Mouse (Mus musculus): ENCODE data around the gene Gm36210. TPM values are rescaled to one million over a fixed set of nuclear protein-coding genes. Genes with fewer than 3 reads are reported as not detected.

Gm36210 gene
- 0.56 and 0.59 TPM in 2 replicates for polyA plus RNA-seq (2014; fragmentation: Nextera tagmentation; extraction: Ambion mirVana)

DNA sequence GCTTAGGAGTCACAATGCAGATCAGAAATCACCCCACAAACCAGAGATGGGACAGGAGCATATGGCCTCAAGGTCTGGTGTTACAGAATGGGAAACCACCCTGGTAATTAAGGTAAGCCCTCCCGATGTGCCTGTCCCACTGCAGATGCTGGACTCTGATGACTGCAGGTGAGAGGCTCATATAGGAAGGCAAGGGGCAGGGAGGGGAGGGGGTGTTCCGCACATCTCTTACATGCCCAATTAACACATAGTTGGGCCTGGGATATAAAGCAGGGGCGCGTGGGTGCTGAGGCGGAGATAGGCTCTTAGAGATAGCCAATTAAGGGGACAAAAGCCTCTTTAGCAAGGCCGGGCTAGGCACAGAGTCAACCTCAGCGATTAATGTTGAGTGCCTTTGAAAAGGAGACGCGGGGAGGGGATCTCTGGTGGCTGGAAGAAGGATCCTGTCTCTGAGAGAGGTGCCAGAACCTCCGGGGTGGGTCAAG lies at the start of gene Gm36210:
Gm36210 (minus strand) TSS at position 51 of the 485 bp plus-strand sequence.
- no peaks in the 10 kb centered on the region for H3K36me3 ChIP-seq (ENCODE audit: control insufficient read depth, insufficient read depth, low read length)
- H3K9ac ChIP-seq (ENCODE audit: low read length): peak within 1 kb of the TSS; percentile 32
- no peak for DNase-seq (ENCODE audit: low spot score)
- H3K4me1 ChIP-seq (replicated peaks; ENCODE audit: control insufficient read depth, insufficient read depth, low read length): peaks cover 6% of the 10 kb centered on the region
- no peak within 1 kb of the TSS for H3K4me2 ChIP-seq (ENCODE audit: low read depth, low read length, severe bottlenecking)
- H3K27me3 ChIP-seq (ENCODE audit: control insufficient read depth, insufficient read depth, low read length): no peaks in the 10 kb centered on the region
- no peaks in the 10 kb centered on the region; the same call in 1 of the 2 replicates for H3K9me3 ChIP-seq (ENCODE audit: control insufficient read depth, low read length)
- 12% methylated on average over 10 of the region's 10 CpGs for WGBS
- H3K4me3 ChIP-seq (ENCODE audit: low read depth, low read length): no peak within 1 kb of the TSS
- H3K27ac ChIP-seq (ENCODE audit: low read depth, low read length): peak within 1 kb of the TSS; percentile 53; the same call in 1 of the 2 replicates
- peak; percentile 73 for ATAC-seq (replicated peaks; ENCODE audit: low FRiP score)

DNA sequence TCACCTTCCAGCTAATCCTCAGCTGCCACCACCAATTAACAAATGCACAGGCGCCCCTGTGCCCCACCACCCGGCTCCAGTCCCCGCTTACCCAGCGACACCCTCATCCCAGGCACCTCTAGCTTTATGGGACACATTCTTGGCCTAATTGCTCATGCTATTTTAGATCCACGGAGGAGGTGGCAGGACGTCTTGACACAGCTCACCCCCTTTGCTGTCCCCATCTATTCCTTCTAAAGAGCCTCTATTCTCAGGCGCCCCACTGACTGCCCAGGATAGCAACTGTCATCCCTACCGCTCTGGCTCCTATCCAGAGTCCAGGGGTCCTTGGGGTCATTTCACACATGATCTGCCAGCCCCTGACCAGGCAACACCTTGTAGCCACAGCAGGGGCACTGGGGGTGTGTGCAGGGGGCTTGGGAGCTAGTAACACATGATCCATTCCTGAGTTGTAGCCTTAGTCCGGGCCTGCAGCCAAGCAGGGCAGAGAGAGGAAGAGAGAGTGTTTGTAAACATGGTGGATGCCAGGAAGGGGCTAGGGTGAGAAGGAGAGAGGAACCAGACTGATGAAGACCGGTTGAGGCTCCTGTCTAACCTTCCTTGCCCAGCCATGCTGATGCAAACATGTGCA lies 47.6 kb upstream of the Gm36210 start:
- no peak overlapping the region for H3K4me3 ChIP-seq (ENCODE audit: low read depth, low read length)
- H3K27ac ChIP-seq (ENCODE audit: low read depth, low read length): no peak overlapping the region
- no peak overlapping the region for H3K4me2 ChIP-seq (ENCODE audit: low read depth, low read length, severe bottlenecking)
- no peaks in the 10 kb centered on the region for H3K36me3 ChIP-seq (ENCODE audit: control insufficient read depth, insufficient read depth, low read length)
- ATAC-seq (replicated peaks; ENCODE audit: low FRiP score) (no peak), DNase-seq (ENCODE audit: low spot score) (no peak)
- H3K4me1 ChIP-seq (replicated peaks; ENCODE audit: control insufficient read depth, insufficient read depth, low read length): no peaks in the 10 kb centered on the region
- no peak overlapping the region for H3K9ac ChIP-seq (ENCODE audit: low read length)
- H3K27me3 ChIP-seq (ENCODE audit: control insufficient read depth, insufficient read depth, low read length): no peaks in the 10 kb centered on the region
- 30% methylated on average over 10 of the region's 10 CpGs for WGBS
- no peaks in the 10 kb centered on the region for H3K9me3 ChIP-seq (ENCODE audit: control insufficient read depth, low read length)

DNA sequence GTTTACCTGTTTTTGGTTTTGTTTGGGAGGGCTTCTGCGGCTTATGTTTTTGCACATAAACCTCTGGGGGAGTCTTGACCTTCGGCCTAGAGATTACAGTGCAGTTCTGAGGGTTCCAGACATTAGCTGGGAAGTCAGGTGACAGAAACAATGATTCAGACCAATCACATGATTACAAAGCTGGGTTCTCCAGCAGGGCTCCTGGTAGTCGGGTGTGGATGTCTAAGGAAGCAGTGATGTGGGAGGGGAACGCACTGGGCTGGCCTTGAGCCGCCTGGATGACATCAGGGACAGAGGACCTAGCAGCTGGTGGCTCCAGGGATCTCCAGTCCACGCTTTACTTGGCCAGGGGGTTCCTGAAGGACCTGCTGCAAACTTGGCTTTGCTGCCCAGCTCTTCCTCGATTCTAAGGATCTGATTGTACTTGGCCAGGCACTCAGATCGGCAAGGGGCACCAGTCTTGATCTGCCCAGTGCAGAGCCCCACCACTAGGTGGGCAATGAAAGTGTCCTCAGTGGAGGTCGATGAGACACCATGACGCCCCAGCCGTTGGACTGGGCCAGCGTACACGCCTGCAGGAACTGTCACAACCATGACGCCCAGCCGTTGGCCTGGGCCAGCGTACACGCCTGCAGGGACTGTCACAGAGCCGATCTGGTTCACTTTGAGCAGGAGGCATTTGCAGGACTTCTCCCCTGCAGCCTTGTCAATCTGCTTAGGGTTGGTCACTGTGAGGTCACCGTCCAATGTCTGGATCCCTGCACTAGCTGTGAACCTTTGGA lies 44.4 kb upstream of the Gm36210 start:
- ATAC-seq (replicated peaks; ENCODE audit: low FRiP score): no peak
- Histone ChIP-seq H3K27ac (ENCODE audit: low read depth, low read length) (no peak overlapping the region), H3K9ac (ENCODE audit: low read length) (no peak overlapping the region), H3K4me2 (ENCODE audit: low read depth, low read length, severe bottlenecking) (no peak overlapping the region), H3K9me3 (ENCODE audit: control insufficient read depth, low read length) (no peaks in the 10 kb centered on the region), H3K27me3 (ENCODE audit: control insufficient read depth, insufficient read depth, low read length) (no peaks in the 10 kb centered on the region), H3K4me3 (ENCODE audit: low read depth, low read length) (no peak overlapping the region), H3K4me1 (replicated peaks; ENCODE audit: control insufficient read depth, insufficient read depth, low read length) (no peaks in the 10 kb centered on the region), H3K36me3 (ENCODE audit: control insufficient read depth, insufficient read depth, low read length) (no peaks in the 10 kb centered on the region)
- WGBS: 89% methylated on average over 19 of the region's 19 CpGs
- no peak for DNase-seq (ENCODE audit: low spot score)

DNA sequence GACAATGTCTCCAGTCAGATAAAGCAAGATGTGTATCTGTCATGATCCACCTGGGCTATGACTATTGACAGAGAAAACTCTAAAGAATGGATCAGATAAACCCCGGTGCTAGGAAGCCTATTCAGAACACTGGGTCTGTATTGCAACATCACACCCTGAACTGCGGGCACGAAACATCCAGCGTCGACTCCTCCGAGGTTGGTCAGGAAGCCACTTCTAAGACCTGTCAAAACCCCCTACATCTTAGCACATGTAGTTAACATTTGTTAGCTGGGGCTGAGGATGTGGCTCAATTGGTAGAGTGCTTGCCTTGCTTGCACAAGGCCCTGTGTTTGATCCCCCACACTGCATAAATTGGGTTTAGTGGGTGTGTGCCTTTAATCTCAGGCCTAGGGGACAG lies 42.1 kb upstream of the Gm36210 start:
- Histone ChIP-seq H3K27ac (ENCODE audit: low read depth, low read length) (no peak overlapping the region), H3K9me3 (ENCODE audit: control insufficient read depth, low read length) (no peaks in the 10 kb centered on the region), H3K4me2 (ENCODE audit: low read depth, low read length, severe bottlenecking) (no peak overlapping the region), H3K36me3 (ENCODE audit: control insufficient read depth, insufficient read depth, low read length) (no peaks in the 10 kb centered on the region), H3K27me3 (ENCODE audit: control insufficient read depth, insufficient read depth, low read length) (no peaks in the 10 kb centered on the region), H3K9ac (ENCODE audit: low read length) (no peak overlapping the region), H3K4me3 (ENCODE audit: low read depth, low read length) (no peak overlapping the region), H3K4me1 (replicated peaks; ENCODE audit: control insufficient read depth, insufficient read depth, low read length) (no peaks in the 10 kb centered on the region)
- DNase-seq (ENCODE audit: low spot score) (no peak), ATAC-seq (replicated peaks; ENCODE audit: low FRiP score) (no peak)
- 89% methylated on average over 6 of the region's 6 CpGs for WGBS

DNA sequence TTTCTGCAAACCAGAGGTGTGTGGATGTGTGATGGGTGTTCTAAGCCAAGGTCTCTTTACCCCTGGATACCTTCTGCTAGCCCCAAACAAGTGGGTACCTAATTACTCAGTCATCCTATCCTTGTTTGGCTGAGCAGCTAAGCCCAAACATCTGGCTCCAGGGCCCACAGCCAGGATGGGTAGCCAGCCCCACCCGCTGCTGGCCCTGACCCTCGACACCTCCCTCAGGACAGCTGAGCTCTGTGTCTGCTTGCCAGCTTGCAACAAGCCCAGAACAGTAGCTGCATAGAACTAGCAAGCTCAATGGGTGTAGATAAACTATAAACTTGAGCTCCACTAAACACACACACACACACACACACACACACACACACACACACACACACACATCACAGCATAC lies 41.5 kb upstream of the Gm36210 start:
- H3K9me3 ChIP-seq (ENCODE audit: control insufficient read depth, low read length): no peaks in the 10 kb centered on the region
- DNase-seq (ENCODE audit: low spot score): no peak
- 58% methylated on average over 2 of the region's 2 CpGs for WGBS

DNA sequence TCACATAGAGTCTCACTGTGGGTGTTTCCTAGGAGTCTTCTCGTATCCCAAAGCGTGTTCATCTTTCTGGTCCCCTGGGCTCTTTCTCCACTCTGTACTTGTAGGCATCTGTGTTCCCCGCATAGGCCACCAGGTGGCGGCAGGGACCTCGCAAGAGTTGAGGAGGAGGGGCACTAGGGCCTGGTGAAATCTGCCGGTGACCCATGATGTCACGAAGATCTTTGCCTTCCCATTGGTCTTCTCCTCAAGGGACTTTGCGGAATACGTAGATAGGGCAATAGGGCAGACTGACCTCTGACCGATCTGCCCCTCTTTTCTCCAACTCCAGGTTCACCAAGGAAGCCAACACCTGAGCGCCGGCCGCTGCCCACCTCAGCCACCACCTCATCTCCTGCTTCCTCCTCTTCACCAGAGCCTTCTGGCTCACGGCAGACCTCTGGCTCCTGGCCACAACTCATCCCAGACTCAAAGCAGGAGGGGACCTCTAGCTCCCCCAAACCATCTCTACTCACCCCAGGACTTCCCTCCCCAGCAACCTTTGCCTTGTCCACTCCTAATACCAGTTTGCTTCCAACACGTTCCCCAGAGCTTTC lies 37.0 kb upstream of the Gm36210 start:
- Histone ChIP-seq H3K27me3 (ENCODE audit: control insufficient read depth, insufficient read depth, low read length) (no peaks in the 10 kb centered on the region), H3K9ac (ENCODE audit: low read length) (no peak overlapping the region), H3K4me3 (ENCODE audit: low read depth, low read length) (peak overlapping the region; percentile 5; the same call in 1 of the 2 replicates), H3K4me2 (ENCODE audit: low read depth, low read length, severe bottlenecking) (peak overlapping the region; percentile 29; the same call in 1 of the 2 replicates), H3K36me3 (ENCODE audit: control insufficient read depth, insufficient read depth, low read length) (no peaks in the 10 kb centered on the region), H3K27ac (ENCODE audit: low read depth, low read length) (no peak overlapping the region), H3K9me3 (ENCODE audit: control insufficient read depth, low read length) (no peaks in the 10 kb centered on the region), H3K4me1 (replicated peaks; ENCODE audit: control insufficient read depth, insufficient read depth, low read length) (no peaks in the 10 kb centered on the region)
- ATAC-seq (replicated peaks; ENCODE audit: low FRiP score): peak; percentile 71
- 21% methylated on average over 15 of the region's 15 CpGs for WGBS
- peak; percentile 94 for DNase-seq (ENCODE audit: low spot score)

More for the DNA sequence above, 41.5 kb upstream of the Gm36210 start:
- H3K36me3 ChIP-seq (ENCODE audit: control insufficient read depth, insufficient read depth, low read length): no peaks in the 10 kb centered on the region
- no peak overlapping the region for H3K27ac ChIP-seq (ENCODE audit: low read depth, low read length)
- H3K9ac ChIP-seq (ENCODE audit: low read length): no peak overlapping the region
- H3K4me2 ChIP-seq (ENCODE audit: low read depth, low read length, severe bottlenecking): no peak overlapping the region
- no peak overlapping the region for H3K4me3 ChIP-seq (ENCODE audit: low read depth, low read length)
- no peak for ATAC-seq (replicated peaks; ENCODE audit: low FRiP score)
- no peaks in the 10 kb centered on the region for H3K4me1 ChIP-seq (replicated peaks; ENCODE audit: control insufficient read depth, insufficient read depth, low read length)
- H3K27me3 ChIP-seq (ENCODE audit: control insufficient read depth, insufficient read depth, low read length): no peaks in the 10 kb centered on the region

DNA sequence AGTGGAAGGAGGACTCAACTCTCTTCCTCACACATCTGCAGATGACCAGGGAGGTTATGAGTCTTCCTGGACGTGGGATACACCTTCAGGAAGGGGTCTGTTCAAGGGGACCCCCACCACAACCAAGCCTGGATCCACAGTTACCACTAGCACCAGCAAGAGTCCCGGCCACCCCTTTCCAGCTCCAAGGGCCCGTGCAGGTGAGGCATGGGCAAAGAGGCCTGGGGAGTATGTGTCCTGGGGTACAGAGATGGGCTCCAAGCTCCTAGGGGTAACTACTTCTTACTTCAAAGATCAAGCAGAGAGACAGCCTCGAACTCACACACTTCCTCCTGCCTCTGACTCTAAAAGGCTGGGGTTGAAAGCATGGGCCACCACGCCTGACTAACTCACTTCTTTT lies 36.4 kb upstream of the Gm36210 start:
- no peak overlapping the region for H3K9ac ChIP-seq (ENCODE audit: low read length)
- no peak overlapping the region for H3K4me2 ChIP-seq (ENCODE audit: low read depth, low read length, severe bottlenecking)
- 62% methylated on average over 5 of the region's 5 CpGs for WGBS
- no peak for ATAC-seq (replicated peaks; ENCODE audit: low FRiP score)
- no peak overlapping the region for H3K4me3 ChIP-seq (ENCODE audit: low read depth, low read length)
- H3K27ac ChIP-seq (ENCODE audit: low read depth, low read length): no peak overlapping the region
- no peaks in the 10 kb centered on the region for H3K4me1 ChIP-seq (replicated peaks; ENCODE audit: control insufficient read depth, insufficient read depth, low read length)
- H3K9me3 ChIP-seq (ENCODE audit: control insufficient read depth, low read length): no peaks in the 10 kb centered on the region
- H3K27me3 ChIP-seq (ENCODE audit: control insufficient read depth, insufficient read depth, low read length): no peaks in the 10 kb centered on the region
- no peak for DNase-seq (ENCODE audit: low spot score)
- H3K36me3 ChIP-seq (ENCODE audit: control insufficient read depth, insufficient read depth, low read length): no peaks in the 10 kb centered on the region

DNA sequence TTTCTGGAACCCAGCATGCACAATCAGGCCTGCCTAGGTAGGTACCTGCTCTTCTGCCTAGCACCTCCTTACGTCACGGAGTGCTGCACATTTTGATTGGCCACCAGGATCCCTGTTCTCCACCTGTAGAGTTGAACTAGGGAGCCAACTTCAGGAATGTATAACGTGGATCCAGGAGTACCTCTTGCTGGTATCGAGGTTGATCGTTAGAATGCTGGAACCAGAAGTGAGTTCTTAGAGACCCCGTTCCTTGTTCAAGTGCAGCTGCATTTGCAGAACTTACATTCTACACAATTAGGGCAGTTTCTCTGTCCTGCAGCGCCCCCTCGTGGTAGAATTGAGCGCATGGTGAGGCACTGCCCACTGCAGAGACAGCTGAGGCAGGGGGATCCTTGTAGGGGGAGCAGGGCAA lies 33.8 kb upstream of the Gm36210 start:
- 22% methylated on average over 9 of the region's 9 CpGs for WGBS
- Histone ChIP-seq H3K27me3 (ENCODE audit: control insufficient read depth, insufficient read depth, low read length) (no peaks in the 10 kb centered on the region), H3K36me3 (ENCODE audit: control insufficient read depth, insufficient read depth, low read length) (no peaks in the 10 kb centered on the region), H3K4me2 (ENCODE audit: low read depth, low read length, severe bottlenecking) (no peak overlapping the region), H3K9ac (ENCODE audit: low read length) (no peak overlapping the region), H3K27ac (ENCODE audit: low read depth, low read length) (no peak overlapping the region), H3K4me3 (ENCODE audit: low read depth, low read length) (no peak overlapping the region), H3K4me1 (replicated peaks; ENCODE audit: control insufficient read depth, insufficient read depth, low read length) (no peaks in the 10 kb centered on the region), H3K9me3 (ENCODE audit: control insufficient read depth, low read length) (no peaks in the 10 kb centered on the region)
- peak; percentile 90 for DNase-seq (ENCODE audit: low spot score)
- ATAC-seq (replicated peaks; ENCODE audit: low FRiP score): peak; percentile 39; the same call in 1 of the 2 replicates
